Mouse (Mus musculus) embryo, embryonic 9.5 days (tissue): ENCODE measurements around the gene Tmem120a.

Source experiments
- DNase-seq: peaks from one replicate; pipeline ENCODE4 v3.0.0-alpha.2; 2017; ENCODE audit errors: extremely low spot score

Tmem120a gene

GRCm38 (mm10) chr5:135733071-135733470 is 11.2 kb downstream of the Tmem120a start:
- no peak for DNase-seq

GRCm38 (mm10) chr5:135731322-135731721 is 12.9 kb downstream of the Tmem120a start:
- DNase-seq, result no peak

- no peak for DNase-seq
Observed at GRCm38 (mm10) chr5:135730916-135731315, 13.3 kb downstream of the Tmem120a start.

- DNase-seq, result no peak
Observed at GRCm38 (mm10) chr5:135730278-135730677, 14.0 kb downstream of the Tmem120a start.

GRCm38 (mm10) chr5:135729351-135729750 is 14.9 kb downstream of the Tmem120a start:
- DNase-seq, result no peak

- no peak for DNase-seq
Observed at GRCm38 (mm10) chr5:135728361-135728760, 15.9 kb downstream of the Tmem120a start.

- no peak for DNase-seq
Observed at GRCm38 (mm10) chr5:135727871-135728270, 16.4 kb downstream of the Tmem120a start.

GRCm38 (mm10) chr5:135726641-135727346 is 17.5 kb downstream of the Tmem120a start:
- DNase-seq, result no peak

- no peak for DNase-seq
Observed at GRCm38 (mm10) chr5:135725991-135726390, 18.3 kb downstream of the Tmem120a start.

- DNase-seq, result peak; percentile 72
Observed at GRCm38 (mm10) chr5:135725391-135725841, 18.8 kb downstream of the Tmem120a start.

- peak; percentile 68 for DNase-seq
Observed at GRCm38 (mm10) chr5:135724536-135725322, 19.5 kb downstream of the Tmem120a start.

GRCm38 (mm10) chr5:135723165-135723751 is 21.0 kb downstream of the Tmem120a start:
- no peak for DNase-seq

GRCm38 (mm10) chr5:135722121-135722520 is 22.1 kb downstream of the Tmem120a start:
- no peak for DNase-seq

- no peak for DNase-seq
Observed at GRCm38 (mm10) chr5:135721076-135721475, 23.2 kb downstream of the Tmem120a start.

GRCm38 (mm10) chr5:135720121-135720520 is 24.1 kb downstream of the Tmem120a start:
- no peak for DNase-seq

- no peak for DNase-seq
Observed at GRCm38 (mm10) chr5:135719586-135720120, 24.6 kb downstream of the Tmem120a start.

- DNase-seq, result no peak
Observed at GRCm38 (mm10) chr5:135715624-135716023, 28.6 kb downstream of the Tmem120a start.

GRCm38 (mm10) chr5:135713441-135714218 is 30.6 kb downstream of the Tmem120a start:
- no peak for DNase-seq

- DNase-seq, result no peak
Observed at GRCm38 (mm10) chr5:135712803-135713202, 31.4 kb downstream of the Tmem120a start.

GRCm38 (mm10) chr5:135711582-135712355 is 32.5 kb downstream of the Tmem120a start:
- no peak for DNase-seq
